Mouse (Mus musculus) stomach, postnatal 0 days (tissue): ENCODE results near the gene Elmod3.

ENCODE experiments used
- CTCF ChIP-seq: IDR thresholded peaks from 2 replicates; pipeline ENCODE4 v1.5.1; 2016; ENCODE audit warnings: antibody characterized with exemption, low read depth, mild to moderate bottlenecking, moderate library complexity
- EP300 ChIP-seq: optimal IDR thresholded peaks from 2 replicates; pipeline ENCODE3; 2016; ENCODE audit warnings: antibody characterized with exemption

DNA sequence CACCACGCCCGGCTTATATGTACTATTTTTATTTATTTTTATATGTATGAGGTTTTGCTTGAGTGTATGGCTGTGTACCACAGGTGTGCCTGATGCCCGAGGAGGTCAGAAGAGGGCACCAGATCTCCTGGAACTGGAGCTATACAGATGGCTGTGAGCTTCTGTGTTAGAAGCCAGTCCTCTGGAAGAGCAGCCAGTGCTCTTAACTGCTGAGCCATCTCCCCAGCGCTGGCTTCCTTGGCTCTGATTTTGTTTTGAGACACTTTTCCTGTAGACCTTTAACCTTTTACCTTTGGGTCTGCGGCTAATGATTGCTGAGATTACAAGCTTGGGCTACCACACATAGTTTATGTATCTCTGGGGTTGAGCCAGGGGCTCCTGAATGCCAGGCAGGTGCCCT is 30.7 kb downstream of the Elmod3 start:
- TF ChIP-seq EP300: no peak
- TF ChIP-seq CTCF: peak; percentile 33
